Mouse (Mus musculus): ENCODE data around the gene Arhgap24. TPM values are rescaled to one million over a fixed set of nuclear protein-coding genes. Genes with fewer than 3 reads are reported as not detected.

Gene Arhgap24
- polyA plus RNA-seq, 1 experiment = 6.8 TPM

DNA sequence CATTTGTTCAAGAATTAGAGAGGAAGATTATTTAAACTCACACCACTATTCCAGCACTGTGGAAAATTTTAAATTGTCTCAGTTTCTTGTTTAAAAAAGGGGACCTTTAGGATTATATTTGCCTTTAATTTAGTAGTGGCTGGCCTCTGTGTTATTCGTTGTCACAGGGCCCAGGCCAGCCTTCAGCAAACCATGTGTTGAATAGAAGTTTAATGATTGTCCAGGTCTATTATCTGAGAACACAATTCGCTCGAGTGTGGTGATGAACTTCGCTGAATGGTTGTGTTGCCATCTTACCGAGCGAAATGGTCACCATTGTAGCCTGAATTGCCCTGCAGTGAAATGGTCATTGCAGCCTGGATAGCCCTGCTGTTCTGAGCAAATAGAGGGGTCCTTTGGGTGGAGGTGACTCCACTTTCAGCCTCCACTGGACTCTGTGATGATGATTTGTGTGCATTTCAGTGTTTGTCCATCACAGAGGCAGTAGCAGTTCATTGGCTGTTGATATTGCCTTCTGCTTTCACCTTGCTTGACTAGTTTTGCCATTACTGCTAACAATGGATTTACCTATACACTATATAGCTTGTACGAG, 329.3 kb downstream of the Arhgap24 start:
- no peak for DNase-seq (ENCODE audit: low read depth)
- TF ChIP-seq CTCF (IDR thresholded peaks at IDR 0.05; ENCODE audit: borderline replicate concordance, extremely low read depth, insufficient read depth, insufficient read length) = no peak
- TF ChIP-seq POLR2A (IDR thresholded peaks at IDR 0.05; ENCODE audit: borderline replicate concordance, extremely low read depth, insufficient read depth, insufficient read length, poor library complexity, severe bottlenecking) = no peak

DNA sequence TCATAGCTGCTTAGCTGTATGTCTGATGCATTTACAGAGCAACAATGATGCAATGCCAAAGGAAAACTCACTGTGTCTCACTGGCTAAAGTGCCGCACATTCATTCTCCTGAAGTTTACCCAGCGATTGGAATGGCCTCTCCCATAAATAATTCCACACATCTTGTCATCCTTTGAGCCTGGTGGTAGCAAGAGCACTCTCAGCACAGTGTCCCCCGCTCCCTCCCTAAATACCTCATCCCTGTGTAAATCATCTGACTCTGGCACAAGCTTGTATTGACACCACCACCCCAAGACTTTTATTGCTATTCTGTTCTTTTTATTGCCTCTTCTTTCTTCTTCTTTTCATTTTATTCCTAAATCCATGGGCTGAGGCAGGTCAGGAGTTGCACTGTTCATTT, 332.1 kb downstream of the Arhgap24 start:
- no peak for DNase-seq (ENCODE audit: low read depth)
- TF ChIP-seq CTCF (IDR thresholded peaks at IDR 0.05; ENCODE audit: borderline replicate concordance, extremely low read depth, insufficient read depth, insufficient read length) (no peak), POLR2A (IDR thresholded peaks at IDR 0.05; ENCODE audit: borderline replicate concordance, extremely low read depth, insufficient read depth, insufficient read length, poor library complexity, severe bottlenecking) (no peak)

GRCm38 (mm10) chr5:102817641-102818040, 336.4 kb downstream of the Arhgap24 start:
- no peak for DNase-seq (ENCODE audit: low read depth)
- no peak for TF ChIP-seq CTCF (IDR thresholded peaks at IDR 0.05; ENCODE audit: borderline replicate concordance, extremely low read depth, insufficient read depth, insufficient read length)
- TF ChIP-seq POLR2A (IDR thresholded peaks at IDR 0.05; ENCODE audit: borderline replicate concordance, extremely low read depth, insufficient read depth, insufficient read length, poor library complexity, severe bottlenecking) = no peak

GRCm38 (mm10) chr5:102825538-102825937, 344.3 kb downstream of the Arhgap24 start:
- no peak for DNase-seq (ENCODE audit: low read depth)
- no peak for TF ChIP-seq POLR2A (IDR thresholded peaks at IDR 0.05; ENCODE audit: borderline replicate concordance, extremely low read depth, insufficient read depth, insufficient read length, poor library complexity, severe bottlenecking)
- no peak for TF ChIP-seq CTCF (IDR thresholded peaks at IDR 0.05; ENCODE audit: borderline replicate concordance, extremely low read depth, insufficient read depth, insufficient read length)

DNA sequence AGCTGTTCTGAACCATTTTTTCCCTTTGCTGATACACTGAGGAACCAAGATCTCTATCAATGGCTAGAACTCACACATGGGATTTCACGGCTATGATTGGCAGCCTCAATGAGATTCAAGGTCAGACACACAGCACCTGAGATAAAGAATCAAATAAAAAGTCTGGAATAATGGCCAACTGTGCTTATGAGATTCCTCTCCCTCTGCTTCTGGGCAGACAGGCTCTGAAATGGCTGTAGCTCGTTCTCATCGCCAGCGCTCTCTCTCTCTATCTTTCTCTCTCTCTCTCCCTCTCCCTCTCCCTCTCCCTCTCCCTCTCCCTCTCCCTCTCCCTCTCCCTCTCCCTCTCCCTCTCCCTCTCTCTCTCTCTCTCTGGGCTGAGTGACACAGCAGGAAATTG, 357.9 kb downstream of the Arhgap24 start:
- TF ChIP-seq CTCF (IDR thresholded peaks at IDR 0.05; ENCODE audit: borderline replicate concordance, extremely low read depth, insufficient read depth, insufficient read length) (no peak), POLR2A (IDR thresholded peaks at IDR 0.05; ENCODE audit: borderline replicate concordance, extremely low read depth, insufficient read depth, insufficient read length, poor library complexity, severe bottlenecking) (no peak)
- DNase-seq (ENCODE audit: low read depth) = peak; percentile 53

DNA sequence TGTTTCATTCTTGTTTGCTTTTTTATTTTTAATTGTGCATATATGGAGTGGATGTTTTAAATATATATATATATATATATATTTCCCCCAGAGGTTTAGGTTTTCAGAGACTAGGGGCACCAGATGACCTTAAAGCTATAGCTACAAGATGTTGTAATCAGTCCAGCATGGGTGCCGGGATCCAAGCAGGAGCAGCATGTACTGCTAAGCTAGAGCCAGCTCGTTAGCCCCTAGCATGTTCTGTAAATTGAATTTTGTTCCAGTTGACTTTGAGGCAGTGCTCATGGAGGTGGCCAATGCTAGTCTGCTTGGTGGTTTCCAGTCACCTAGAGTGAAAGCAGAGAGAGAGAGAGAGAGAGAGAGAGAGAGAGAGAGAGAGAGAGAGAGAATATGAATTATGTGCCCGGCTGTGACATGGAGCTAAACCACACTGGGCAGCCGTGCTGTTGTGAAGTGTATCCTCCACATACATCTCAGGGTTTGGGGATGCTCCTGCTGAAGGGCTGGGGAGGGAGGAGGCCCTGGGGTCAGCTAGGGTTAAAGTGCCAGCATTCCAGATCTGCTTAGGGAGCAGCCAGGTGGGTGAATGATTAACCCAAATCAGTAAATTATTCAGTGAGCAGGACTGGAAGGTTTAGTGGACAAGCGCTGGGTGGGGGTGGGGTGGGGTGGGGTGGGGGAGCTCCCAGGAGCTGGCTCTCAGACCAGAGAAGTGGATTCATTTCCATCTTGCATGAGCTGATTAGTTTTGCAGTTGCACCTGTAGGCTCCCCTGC, 362.9 kb downstream of the Arhgap24 start:
- no peak for DNase-seq (ENCODE audit: low read depth)
- TF ChIP-seq CTCF (IDR thresholded peaks at IDR 0.05; ENCODE audit: borderline replicate concordance, extremely low read depth, insufficient read depth, insufficient read length) = no peak
- TF ChIP-seq POLR2A (IDR thresholded peaks at IDR 0.05; ENCODE audit: borderline replicate concordance, extremely low read depth, insufficient read depth, insufficient read length, poor library complexity, severe bottlenecking) = no peak

GRCm38 (mm10) chr5:102844731-102845598, 363.8 kb downstream of the Arhgap24 start:
- TF ChIP-seq POLR2A (IDR thresholded peaks at IDR 0.05; ENCODE audit: borderline replicate concordance, extremely low read depth, insufficient read depth, insufficient read length, poor library complexity, severe bottlenecking) (no peak; the same call in 1 of the 2 replicates), CTCF (IDR thresholded peaks at IDR 0.05; ENCODE audit: borderline replicate concordance, extremely low read depth, insufficient read depth, insufficient read length) (no peak)
- peak; percentile 95 for DNase-seq (ENCODE audit: low read depth)

DNA sequence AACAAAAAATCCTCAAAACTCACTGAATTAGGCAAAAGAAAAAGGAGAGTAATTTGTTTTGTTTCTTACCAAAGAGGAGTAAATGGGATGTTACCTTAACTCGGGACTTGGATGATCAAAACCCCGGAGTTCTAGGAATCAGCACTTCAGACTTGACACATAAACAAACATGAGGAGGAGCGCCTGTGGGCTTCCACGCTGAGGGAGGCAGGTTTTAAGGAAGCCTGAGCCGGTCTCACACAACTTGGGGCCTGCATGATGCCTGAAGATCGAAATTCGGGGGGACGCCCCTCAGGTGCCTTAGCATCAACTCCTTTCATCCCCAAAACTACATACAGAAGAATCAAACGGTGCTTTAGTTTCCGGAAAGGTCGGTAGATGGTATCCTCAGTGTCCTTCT, 364.6 kb downstream of the Arhgap24 start:
- TF ChIP-seq POLR2A (IDR thresholded peaks at IDR 0.05; ENCODE audit: borderline replicate concordance, extremely low read depth, insufficient read depth, insufficient read length, poor library complexity, severe bottlenecking) = no peak
- no peak for TF ChIP-seq CTCF (IDR thresholded peaks at IDR 0.05; ENCODE audit: borderline replicate concordance, extremely low read depth, insufficient read depth, insufficient read length)
- DNase-seq (ENCODE audit: low read depth) = no peak

- TF ChIP-seq POLR2A (IDR thresholded peaks at IDR 0.05; ENCODE audit: borderline replicate concordance, extremely low read depth, insufficient read depth, insufficient read length, poor library complexity, severe bottlenecking) (no peak), CTCF (IDR thresholded peaks at IDR 0.05; ENCODE audit: borderline replicate concordance, extremely low read depth, insufficient read depth, insufficient read length) (no peak)
- no peak for DNase-seq (ENCODE audit: low read depth)
Observed at GRCm38 (mm10) chr5:102847859-102848258, 366.7 kb downstream of the Arhgap24 start.

DNA sequence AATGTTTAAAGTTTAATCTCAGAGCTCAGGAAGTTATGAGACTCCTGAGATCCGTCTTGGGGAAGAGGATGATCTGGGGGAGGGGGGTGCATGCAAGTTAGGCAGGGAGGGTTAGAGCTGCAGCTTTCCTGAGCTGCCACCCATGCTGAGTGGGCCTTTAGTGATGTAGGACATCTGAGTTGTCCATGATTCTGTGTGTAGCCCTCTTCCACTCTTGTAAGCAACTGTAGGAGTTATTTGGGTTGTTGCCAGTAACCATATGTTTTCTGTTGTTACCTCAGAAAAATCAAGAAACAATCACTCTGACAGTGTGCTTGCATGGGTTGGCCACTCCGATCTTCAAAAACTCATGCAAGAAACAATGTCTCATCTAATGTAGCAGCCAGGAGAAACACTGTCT, 370.6 kb downstream of the Arhgap24 start:
- DNase-seq (ENCODE audit: low read depth) = no peak
- TF ChIP-seq CTCF (IDR thresholded peaks at IDR 0.05; ENCODE audit: borderline replicate concordance, extremely low read depth, insufficient read depth, insufficient read length) = no peak
- TF ChIP-seq POLR2A (IDR thresholded peaks at IDR 0.05; ENCODE audit: borderline replicate concordance, extremely low read depth, insufficient read depth, insufficient read length, poor library complexity, severe bottlenecking) = no peak

DNA sequence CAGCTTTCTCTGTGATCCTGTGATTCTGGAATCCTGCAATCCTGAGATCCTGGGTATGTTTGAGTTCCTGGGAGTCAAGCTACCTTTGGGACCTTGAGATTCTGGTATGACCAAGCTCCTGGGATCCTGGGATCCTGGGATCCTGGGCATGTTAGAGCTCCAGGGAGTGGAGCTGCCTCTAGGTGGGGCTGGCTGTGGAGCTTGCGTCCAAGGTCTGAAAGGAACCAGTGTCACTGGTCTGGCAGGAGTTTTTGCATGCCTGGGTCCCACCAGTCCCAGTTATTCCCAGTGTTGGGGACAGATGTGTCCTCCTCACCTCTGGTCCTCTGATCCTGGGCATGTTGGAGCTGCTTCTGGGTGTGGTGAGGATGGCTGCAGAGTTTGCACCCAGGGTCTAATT, 372.6 kb downstream of the Arhgap24 start:
- no peak for DNase-seq (ENCODE audit: low read depth)
- no peak for TF ChIP-seq POLR2A (IDR thresholded peaks at IDR 0.05; ENCODE audit: borderline replicate concordance, extremely low read depth, insufficient read depth, insufficient read length, poor library complexity, severe bottlenecking)
- no peak for TF ChIP-seq CTCF (IDR thresholded peaks at IDR 0.05; ENCODE audit: borderline replicate concordance, extremely low read depth, insufficient read depth, insufficient read length)
